In the genomic region with DNA sequence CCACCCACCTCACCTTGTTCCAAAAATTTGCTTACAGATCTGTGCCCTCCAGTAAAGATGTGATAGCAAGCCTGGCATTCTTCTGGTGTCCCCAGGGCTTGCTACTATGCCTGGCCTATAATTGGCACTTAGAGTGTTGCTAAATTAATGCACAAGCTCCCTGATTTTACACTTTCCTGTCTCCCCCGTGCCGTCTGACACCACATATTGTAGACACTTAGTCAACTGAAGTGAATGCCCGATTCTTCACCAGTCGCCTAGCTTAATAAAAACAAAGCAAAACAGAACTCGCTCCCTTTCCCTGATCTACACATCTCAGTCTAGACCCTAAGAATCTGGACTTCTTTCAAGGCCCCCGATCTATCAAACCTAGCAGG, we compare ENCODE assay signal across 9 mouse cellular contexts. TPM values are rescaled to one million over a fixed set of nuclear protein-coding genes. Genes with fewer than 3 reads are reported as not detected.
DNase-seq lines count a peak whose midpoint lies in the region; ATAC-seq and TF ChIP-seq lines count a peak whose summit lies in the region.
"Had no signal": no experiment of that assay in that cellular context is flagged by ENCODE, and none has a peak within 500 bp of the region (broad histone marks: within the 10 kb centered on the region; RNA-seq: fewer than 3 reads in every experiment).

No protein-coding gene starts in this region.

- no peak for ATAC-seq in lung, postnatal 0 days
- ATAC-seq in limb, embryonic 14.5 days (ENCODE audit: low FRiP score, low read depth), result no peak
- no peak for ATAC-seq in stomach, embryonic 16.5 days (ENCODE audit: insufficient read depth, low FRiP score)

- H3K27ac ChIP-seq in cerebellum, adult 2 months (ENCODE audit: insufficient read depth, low read length), result no peak overlapping the region
- H3K27ac ChIP-seq in lung, postnatal 0 days (ENCODE audit: low read length), result 0 out of 2 replicates have a peak overlapping the region, but pooled peaks have one; percentile 82
- 0 out of 2 replicates have a peak overlapping the region, but pooled peaks have one; percentile 48 for H3K27ac ChIP-seq in limb, embryonic 14.5 days (replicated peaks; ENCODE audit: low read depth, low read length)
- peak overlapping the region; percentile 93 for H3K27ac ChIP-seq in stomach, embryonic 16.5 days (ENCODE audit: low read length)

- H3K36me3 ChIP-seq in lung, postnatal 0 days (ENCODE audit: insufficient read depth, low read length), result no peaks in the 10 kb centered on the region
- no peaks in the 10 kb centered on the region for H3K36me3 ChIP-seq in limb, embryonic 14.5 days (ENCODE audit: control insufficient read depth, insufficient read depth, low read length)
- H3K36me3 ChIP-seq in stomach, embryonic 16.5 days (ENCODE audit: control insufficient read depth, insufficient read depth, low read length), result no peaks in the 10 kb centered on the region

- H3K9ac ChIP-seq in lung, postnatal 0 days (replicated peaks; ENCODE audit: low read depth), result no peak overlapping the region
- peak overlapping the region; percentile 65 for H3K9ac ChIP-seq in limb, embryonic 14.5 days (ENCODE audit: low read depth, low read length, severe bottlenecking)
- H3K9ac ChIP-seq in stomach, embryonic 16.5 days (ENCODE audit: low read length), result peak overlapping the region; percentile 87

- TF ChIP-seq POLR2A in cerebellum, adult 2 months (IDR thresholded peaks at IDR 0.05; ENCODE audit: borderline replicate concordance, insufficient read depth, low read length), result no peak
- TF ChIP-seq POLR2A in limb, embryonic 14.5 days (IDR thresholded peaks at IDR 0.05; ENCODE audit: borderline replicate concordance, extremely low read depth, insufficient read depth, insufficient read length), result no peak

- H3K4me1 ChIP-seq in cerebellum, adult 2 months (ENCODE audit: control insufficient read depth, insufficient read depth, low read length), result peaks cover 7% of the 10 kb centered on the region
- H3K4me1 ChIP-seq in lung, postnatal 0 days (ENCODE audit: insufficient read depth, low read depth, low read length), result peaks cover 5% of the 10 kb centered on the region; the same call in 1 of the 2 replicates
- H3K4me1 ChIP-seq in limb, embryonic 14.5 days (ENCODE audit: control insufficient read depth, insufficient read depth, low read length), result 0 out of 2 replicates have a peak, but pooled peaks cover 2% of the 10 kb centered on the region
- peaks cover 19% of the 10 kb centered on the region for H3K4me1 ChIP-seq in stomach, embryonic 16.5 days (ENCODE audit: control insufficient read depth, insufficient read depth, low read length)

- H3K27me3 ChIP-seq in cerebellum, adult 2 months (ENCODE audit: control insufficient read depth, insufficient read depth, low read length), result no peaks in the 10 kb centered on the region
- no peaks in the 10 kb centered on the region for H3K27me3 ChIP-seq in lung, postnatal 0 days (replicated peaks; ENCODE audit: insufficient read depth, low read length)
- no peaks in the 10 kb centered on the region for H3K27me3 ChIP-seq in limb, embryonic 14.5 days (ENCODE audit: control insufficient read depth, insufficient read depth, low read length)
- H3K27me3 ChIP-seq in stomach, embryonic 16.5 days (ENCODE audit: control insufficient read depth, insufficient read depth, low read length), result 0 out of 2 replicates have a peak, but pooled peaks cover 2% of the 10 kb centered on the region

- DNase-seq in cerebellum, adult 2 months, result no peak
- no peak for DNase-seq in cerebellum, postnatal 36 days
- DNase-seq in lung, postnatal 0 days (ENCODE audit: low spot score), result no peak
- no peak for DNase-seq in lung, postnatal 36 days
- DNase-seq in limb, embryonic 14.5 days (ENCODE audit: low spot score), result no peak
- DNase-seq in cerebellum, adult 9-10 months, result no peak
- DNase-seq in ovary, postnatal 36 days (ENCODE audit: low spot score), result no peak

- peak overlapping the region; percentile 81 for H3K4me2 ChIP-seq in lung, postnatal 0 days (replicated peaks; ENCODE audit: low read depth, low read length)
- H3K4me2 ChIP-seq in limb, embryonic 14.5 days (replicated peaks; ENCODE audit: low read depth, low read length, severe bottlenecking), result peak overlapping the region; percentile 88
- H3K4me2 ChIP-seq in stomach, embryonic 16.5 days (ENCODE audit: low read depth, low read length), result peak overlapping the region; percentile 91

- H3K4me3 ChIP-seq in cerebellum, adult 2 months (replicated peaks; ENCODE audit: insufficient read depth, low read depth, low read length), result peak overlapping the region; percentile 73
- peak overlapping the region; percentile 85 for H3K4me3 ChIP-seq in lung, postnatal 0 days (ENCODE audit: low read depth, low read length)
- peak overlapping the region; percentile 68 for H3K4me3 ChIP-seq in limb, embryonic 14.5 days (replicated peaks; ENCODE audit: low read length)
- peak overlapping the region; percentile 81 for H3K4me3 ChIP-seq in stomach, embryonic 16.5 days (replicated peaks; ENCODE audit: low read length)

- H3K9me3 ChIP-seq in lung, postnatal 0 days (ENCODE audit: low read length), result no peaks in the 10 kb centered on the region
- H3K9me3 ChIP-seq in limb, embryonic 14.5 days (ENCODE audit: control insufficient read depth, low read length), result no peaks in the 10 kb centered on the region
- H3K9me3 ChIP-seq in stomach, embryonic 16.5 days (replicated peaks; ENCODE audit: control insufficient read depth, low read length), result no peaks in the 10 kb centered on the region
- H3K9me3 ChIP-seq: megakaryocyte, embryonic 14.5 days had no signal

- no peak for TF ChIP-seq EP300 in lung, postnatal 0 days (IDR thresholded peaks at IDR 0.05)

- TF ChIP-seq CTCF in cerebellum, adult 2 months (IDR thresholded peaks at IDR 0.05; ENCODE audit: borderline replicate concordance, insufficient read depth, low read depth, low read length), result no peak
- TF ChIP-seq CTCF in lung, postnatal 0 days (IDR thresholded peaks at IDR 0.05), result no peak

- 61% methylated on average over 6 of the region's 6 CpGs for WGBS in cerebellum, adult 2 months
- WGBS in lung, postnatal 0 days, result 24% methylated on average over 6 of the region's 6 CpGs
- WGBS in limb, embryonic 14.5 days, result 25% methylated on average over 6 of the region's 6 CpGs
- 30% methylated on average over 6 of the region's 6 CpGs for WGBS in stomach, embryonic 16.5 days

RNA-seq across cellular contexts. Expression of a gene that starts 0.4 kb away (rescaled TPM):
- polyA plus RNA-seq in cerebellum, adult 2 months (2012; rRNA removed), result 106 and 110 TPM in 2 replicates
- polyA plus RNA-seq in lung, postnatal 0 days (2015; fragmentation: Nextera tagmentation; extraction: Ambion mirVana), result 72.7 and 86.9 TPM in 2 replicates
- polyA plus RNA-seq in limb, embryonic 14.5 days (2012; rRNA removed), result 6.1 and 6.7 TPM in 2 replicates
- 7.8 and 8.4 TPM in 2 replicates for polyA plus RNA-seq in limb, embryonic 14.5 days (2014; fragmentation: Nextera tagmentation; extraction: Ambion mirVana)
- 26.3 and 29.5 TPM in 2 replicates for polyA plus RNA-seq in stomach, embryonic 16.5 days (2015; fragmentation: Nextera tagmentation; extraction: Ambion mirVana)

RNA-seq across cellular contexts. Expression of a gene that starts 48.6 kb away (rescaled TPM):
- polyA plus RNA-seq in cerebellum, adult 2 months (2012; rRNA removed), result 1.1 and 2.4 TPM in 2 replicates
- polyA plus RNA-seq in lung, postnatal 0 days (2015; fragmentation: Nextera tagmentation; extraction: Ambion mirVana), result 8.8 and 9.0 TPM in 2 replicates
- polyA plus RNA-seq in limb, embryonic 14.5 days (2012; rRNA removed), result not detected in 2 replicates
- 0.15 TPM in 1 of 2 replicates, not detected in the other for polyA plus RNA-seq in limb, embryonic 14.5 days (2014; fragmentation: Nextera tagmentation; extraction: Ambion mirVana)
- 0.09 and 0.16 TPM in 2 replicates for polyA plus RNA-seq in stomach, embryonic 16.5 days (2015; fragmentation: Nextera tagmentation; extraction: Ambion mirVana)
